Mouse (Mus musculus) intestine, embryonic 16.5 days (tissue): ENCODE data around the gene 2610028H24Rik. TPM values are rescaled to one million over a fixed set of nuclear protein-coding genes. Genes with fewer than 3 reads are reported as not detected.

Experiments used
- ATAC-seq: fragments of 200-750 bp; cut with Nextera tagmentation; 2 replicates; pipeline ENCODE4 v1.8.0; 2017; ENCODE audit warnings: moderate TSS enrichment, moderate library complexity
- H3K27ac ChIP-seq: fragments of 300-500 bp; sonication (generic); 2 replicates; pipeline ENCODE4 v1.5.1; 2014; ENCODE audit warnings: mild to moderate bottlenecking, low read length
- H3K27me3 ChIP-seq: fragments of 300-500 bp; sonication (generic); replicated peaks from 2 replicates; pipeline ENCODE4 v1.6.1; 2014; ENCODE audit warnings: low read length, control low read depth, mixed read lengths; ENCODE audit not compliant: control insufficient read depth, insufficient read depth
- H3K36me3 ChIP-seq: fragments of 300-500 bp; sonication (generic); 2 replicates; pipeline ENCODE4 v1.6.1; 2014; ENCODE audit warnings: low read length, control low read depth; ENCODE audit not compliant: control insufficient read depth, insufficient read depth
- H3K4me1 ChIP-seq: fragments of 300-500 bp; sonication (generic); 2 replicates; pipeline ENCODE4 v1.6.1; 2014; ENCODE audit warnings: low read length, control low read depth, mixed read lengths; ENCODE audit not compliant: control insufficient read depth, insufficient read depth
- H3K4me2 ChIP-seq: fragments of 300-500 bp; sonication (generic); 2 replicates; pipeline ENCODE4 v1.6.1; 2014; ENCODE audit warnings: low read depth, low read length, control low read depth
- H3K4me3 ChIP-seq: fragments of 300-500 bp; sonication (generic); 2 replicates; pipeline ENCODE4 v1.5.1; 2014; ENCODE audit warnings: mild to moderate bottlenecking, low read length
- H3K9ac ChIP-seq: fragments of 300-500 bp; sonication (generic); 2 replicates; pipeline ENCODE4 v1.6.1; 2014; ENCODE audit warnings: low read depth, low read length
- H3K9me3 ChIP-seq: fragments of 300-500 bp; sonication (generic); 2 replicates; pipeline ENCODE4 v1.6.1; 2016; ENCODE audit warnings: low read length, control low read depth; ENCODE audit not compliant: control insufficient read depth
- WGBS: fragments of 180-500 bp; shearing (Covaris S2); extraction: QIAGEN DNeasy Blood & Tissue Kit; methylation state at CpG from one replicate; pipeline ENCODE4 v1.1.7; 2014; 5-methylcytosine and 5-hydroxymethylcytosine counted together
- polyA plus RNA-seq: library from polyadenylated mRNA; unstranded; fragments of >200 nt; fragmentation: Nextera tagmentation; extraction: Ambion mirVana; gene quantifications from 2 replicates; pipeline ENCODE4 v1.2.1, GENCODE M21; 2015

Gene 2610028H24Rik
- polyA plus RNA-seq, 1 experiment from 2014 or later = not detected

- no peak for ATAC-seq
- Histone ChIP-seq H3K9me3 (no peaks in the 10 kb centered on the region), H3K4me1 (no peaks in the 10 kb centered on the region), H3K4me3 (no peak overlapping the region), H3K36me3 (peaks cover 14% of the 10 kb centered on the region), H3K9ac (no peak overlapping the region), H3K27me3 (no peaks in the 10 kb centered on the region), H3K27ac (no peak overlapping the region), H3K4me2 (no peak overlapping the region)
- WGBS = 94% methylated on average over 7 of the region's 7 CpGs
Observed at GRCm38 (mm10) chr10:76505865-76506264, 57.0 kb downstream of the 2610028H24Rik start.

Other genes with a start within 250 kb of the 2610028H24Rik start
- 42.6 and 44.2 TPM in 2 replicates for gene Prmt2, start 211.2 kb upstream of the 2610028H24Rik start, polyA plus RNA-seq
- 2.1 and 2.4 TPM in 2 replicates for gene S100b, start 195.2 kb upstream of the 2610028H24Rik start, polyA plus RNA-seq
- 6.3 and 7.8 TPM in 2 replicates for gene Dip2a, start 103.8 kb upstream of the 2610028H24Rik start, polyA plus RNA-seq
- gene AC141477.1, start 8.6 kb upstream of the 2610028H24Rik start, polyA plus RNA-seq = not detected in 2 replicates
- gene Pcnt, start 6.3 kb upstream of the 2610028H24Rik start, polyA plus RNA-seq = 10.1 and 10.7 TPM in 2 replicates
- 34.1 and 34.4 TPM in 2 replicates for gene Mcm3ap, start 19.8 kb downstream of the 2610028H24Rik start, polyA plus RNA-seq
- 5.5 TPM in 2 replicates for gene Ybey, start 20.0 kb downstream of the 2610028H24Rik start, polyA plus RNA-seq
- 75.6 and 76.9 TPM in 2 replicates for gene Lss, start 82.5 kb downstream of the 2610028H24Rik start, polyA plus RNA-seq
- not detected in 2 replicates for gene Spatc1l, start 113.2 kb downstream of the 2610028H24Rik start, polyA plus RNA-seq
- gene Ftcd, start 126.6 kb downstream of the 2610028H24Rik start, polyA plus RNA-seq = 0.87 and 1.5 TPM in 2 replicates
- gene Col6a2, start 174.5 kb downstream of the 2610028H24Rik start, polyA plus RNA-seq = 230 and 262 TPM in 2 replicates